17 mouse cellular contexts compared by ENCODE assay signal in genomic region chr16:90580411-90580810, GRCm38 (mm10).
DNase-seq lines count a peak whose midpoint lies in the region; ATAC-seq and TF ChIP-seq lines count a peak whose summit lies in the region.
"Had no signal": no experiment of that assay in that cellular context is flagged by ENCODE, and none has a peak within 500 bp of the region (broad histone marks: within the 10 kb centered on the region; RNA-seq: fewer than 3 reads in every experiment).

No protein-coding gene starts in this region.

- no peaks in the 10 kb centered on the region for H3K27me3 ChIP-seq in kidney, postnatal 0 days (ENCODE audit: insufficient read depth, low read length)
- no peaks in the 10 kb centered on the region for H3K27me3 ChIP-seq in limb, embryonic 10.5 days (ENCODE audit: low read depth, poor library complexity, severe bottlenecking)
- H3K27me3 ChIP-seq: heart, embryonic 12.5 days; liver, embryonic 12.5 days; midbrain, embryonic 12.5 days had no signal

- DNase-seq in kidney, postnatal 0 days (ENCODE audit: low spot score), result peak; percentile 15
- no peak for DNase-seq in kidney, postnatal 25 days
- DNase-seq in Muller cell, postnatal 12 days (ENCODE audit: inconsistent ontology term), result peak; percentile 3
- peak; percentile 85 for DNase-seq in brain, adult 2 months (ENCODE audit: low read depth, low spot score)
- DNase-seq in limb, embryonic 10.5 days (ENCODE audit: low spot score), result no peak
- no peak for DNase-seq in thymus, postnatal 36 days
- DNase-seq in adrenal gland, postnatal 25 days, result no peak
- DNase-seq: adrenal gland, postnatal 10 days; heart, postnatal 36 days; kidney, adult 2 months; thymus, adult 2 months had no signal

- WGBS in kidney, postnatal 0 days, result 40% methylated on average over 8 of the region's 8 CpGs
- 59% methylated on average over 8 of the region's 8 CpGs for WGBS in limb, embryonic 10.5 days

- no peak overlapping the region for H3K4me2 ChIP-seq in kidney, postnatal 0 days (ENCODE audit: low read length)
- H3K4me2 ChIP-seq: heart, embryonic 12.5 days; liver, embryonic 12.5 days; midbrain, embryonic 12.5 days had no signal

- H3K9ac ChIP-seq in kidney, postnatal 0 days (ENCODE audit: low read depth, low read length), result no peak overlapping the region
- H3K9ac ChIP-seq: heart, embryonic 12.5 days; liver, embryonic 12.5 days; midbrain, embryonic 12.5 days had no signal

- H3K4me3 ChIP-seq in kidney, postnatal 0 days (replicated peaks; ENCODE audit: low read depth, low read length), result no peak overlapping the region
- H3K4me3 ChIP-seq in limb, embryonic 10.5 days, result no peak overlapping the region
- H3K4me3 ChIP-seq: heart, embryonic 12.5 days; liver, embryonic 12.5 days; midbrain, embryonic 12.5 days had no signal

- no peak; the same call in 1 of the 2 replicates for ATAC-seq in kidney, postnatal 0 days (replicated peaks; ENCODE audit: low FRiP score, low read depth)
- ATAC-seq: CD4-positive, CD25-positive, alpha-beta regulatory T cell, adult 4 months; forebrain, embryonic 16.5 days; hindbrain, postnatal 0 days; liver, embryonic 12.5 days had no signal

- 0 out of 2 replicates have a peak, but pooled peaks cover 6% of the 10 kb centered on the region for H3K9me3 ChIP-seq in kidney, postnatal 0 days (replicated peaks; ENCODE audit: low read length)
- no peaks in the 10 kb centered on the region for H3K9me3 ChIP-seq in limb, embryonic 10.5 days (replicated peaks)
- H3K9me3 ChIP-seq: liver, embryonic 12.5 days; midbrain, embryonic 12.5 days had no signal

- H3K36me3 ChIP-seq in kidney, postnatal 0 days (ENCODE audit: insufficient read depth, low read length), result no peaks in the 10 kb centered on the region
- H3K36me3 ChIP-seq in limb, embryonic 10.5 days, result no peaks in the 10 kb centered on the region
- H3K36me3 ChIP-seq: heart, embryonic 12.5 days; liver, embryonic 12.5 days; midbrain, embryonic 12.5 days had no signal

- no peak for TF ChIP-seq CTCF in kidney, postnatal 0 days (IDR thresholded peaks at IDR 0.05; ENCODE audit: low read depth)

- H3K4me1 ChIP-seq in kidney, postnatal 0 days (replicated peaks; ENCODE audit: insufficient read depth, low read length), result no peaks in the 10 kb centered on the region
- 0 out of 2 replicates have a peak, but pooled peaks cover 6% of the 10 kb centered on the region for H3K4me1 ChIP-seq in limb, embryonic 10.5 days
- H3K4me1 ChIP-seq: liver, embryonic 12.5 days; midbrain, embryonic 12.5 days had no signal

- H3K27ac ChIP-seq in kidney, postnatal 0 days, result no peak overlapping the region
- H3K27ac ChIP-seq in limb, embryonic 10.5 days, result 0 out of 2 replicates have a peak overlapping the region, but pooled peaks have one; percentile 50
- H3K27ac ChIP-seq: hindbrain, postnatal 0 days; liver, embryonic 12.5 days; midbrain, embryonic 12.5 days had no signal

Comparison
In these comparisons a context has a peak if more than half of its experiments do, and no peak if none do; other contexts are left out.
1. DNase-seq: peak in kidney, postnatal 0 days (single experiment), Muller cell, postnatal 12 days (single experiment) and brain, adult 2 months (single experiment); none in kidney, postnatal 25 days (0 of 2), limb, embryonic 10.5 days (single experiment), thymus, postnatal 36 days (0 of 2) and adrenal gland, postnatal 25 days (single experiment).